13 mouse cellular contexts compared by ENCODE assay signal in genomic region chr15:85494163-85494621, GRCm38 (mm10). TPM values are rescaled to one million over a fixed set of nuclear protein-coding genes. Genes with fewer than 3 reads are reported as not detected.
DNase-seq lines count a peak whose midpoint lies in the region; ATAC-seq and TF ChIP-seq lines count a peak whose summit lies in the region.
"Had no signal": no experiment of that assay in that cellular context is flagged by ENCODE, and none has a peak within 500 bp of the region (broad histone marks: within the 10 kb centered on the region; RNA-seq: fewer than 3 reads in every experiment).

No protein-coding gene starts in this region.

- no peaks in the 10 kb centered on the region for H3K36me3 ChIP-seq in hindbrain, embryonic 12.5 days
- no peaks in the 10 kb centered on the region for H3K36me3 ChIP-seq in lung, postnatal 0 days (ENCODE audit: insufficient read depth, low read length)
- H3K36me3 ChIP-seq in heart, embryonic 10.5 days, result no peaks in the 10 kb centered on the region

- H3K27ac ChIP-seq in hindbrain, embryonic 12.5 days, result peak overlapping the region; percentile 58
- no peak overlapping the region for H3K27ac ChIP-seq in lung, postnatal 0 days (ENCODE audit: low read length)
- H3K27ac ChIP-seq in heart, embryonic 10.5 days, result no peak overlapping the region

- H3K27me3 ChIP-seq in hindbrain, embryonic 12.5 days, result peaks cover 5% of the 10 kb centered on the region; the same call in 1 of the 2 replicates
- no peaks in the 10 kb centered on the region for H3K27me3 ChIP-seq in lung, postnatal 0 days (replicated peaks; ENCODE audit: insufficient read depth, low read length)
- H3K27me3 ChIP-seq in heart, embryonic 10.5 days (ENCODE audit: insufficient read depth, poor library complexity, severe bottlenecking), result peaks cover 96% of the 10 kb centered on the region

- H3K4me3 ChIP-seq in hindbrain, embryonic 12.5 days, result no peak overlapping the region
- H3K4me3 ChIP-seq in lung, postnatal 0 days (ENCODE audit: low read depth, low read length), result no peak overlapping the region
- H3K4me3 ChIP-seq in heart, embryonic 10.5 days, result no peak overlapping the region
- H3K4me3 ChIP-seq: megakaryocyte, embryonic 14.5 days had no signal

- no peaks in the 10 kb centered on the region for H3K9me3 ChIP-seq in hindbrain, embryonic 12.5 days (replicated peaks)
- no peaks in the 10 kb centered on the region for H3K9me3 ChIP-seq in lung, postnatal 0 days (ENCODE audit: low read length)
- no peaks in the 10 kb centered on the region for H3K9me3 ChIP-seq in heart, embryonic 10.5 days
- H3K9me3 ChIP-seq: megakaryocyte, embryonic 14.5 days had no signal

- no peak for TF ChIP-seq EP300 in lung, postnatal 0 days (IDR thresholded peaks at IDR 0.05)

- H3K4me1 ChIP-seq in hindbrain, embryonic 12.5 days, result peaks cover 46% of the 10 kb centered on the region
- H3K4me1 ChIP-seq in lung, postnatal 0 days (ENCODE audit: insufficient read depth, low read depth, low read length), result no peaks in the 10 kb centered on the region
- peaks cover 9% of the 10 kb centered on the region; the same call in 1 of the 2 replicates for H3K4me1 ChIP-seq in heart, embryonic 10.5 days
- H3K4me1 ChIP-seq: megakaryocyte, embryonic 14.5 days had no signal

- no peak for TF ChIP-seq CTCF in lung, postnatal 0 days (IDR thresholded peaks at IDR 0.05)

- intact Hi-C loops in left cerebral cortex, postnatal 10 days (cut with DNase I), result no loop called here

- 0 out of 2 replicates have a peak overlapping the region, but pooled peaks have one; percentile 6 for H3K4me2 ChIP-seq in hindbrain, embryonic 12.5 days (replicated peaks)
- no peak overlapping the region for H3K4me2 ChIP-seq in lung, postnatal 0 days (replicated peaks; ENCODE audit: low read depth, low read length)

- peak; percentile 38 for DNase-seq in embryo, embryonic 10 days (ENCODE audit: low spot score)
- no peak for DNase-seq in embryo, embryonic 9.5 days (ENCODE audit: extremely low spot score)
- peak; percentile 68 to 73 for DNase-seq in left cerebral cortex, postnatal 10 days (ENCODE audit: extremely low spot score in 1 of 2, low spot score in 2 of 2)
- peak; percentile 77 for DNase-seq in right cerebral cortex, postnatal 25 days
- DNase-seq in lung, postnatal 0 days (ENCODE audit: low spot score), result no peak
- DNase-seq in heart, embryonic 10.5 days (ENCODE audit: low spot score), result no peak
- no peak for DNase-seq in ovary, adult 18-20 months (ENCODE audit: low spot score)
- DNase-seq: adrenal gland, adult 8-10 months; kidney, postnatal 10 days had no signal

- 4% methylated on average over 11 of the region's 11 CpGs for WGBS in hindbrain, embryonic 12.5 days
- WGBS in lung, postnatal 0 days, result 26% methylated on average over 11 of the region's 11 CpGs
- 6% methylated on average over 11 of the region's 11 CpGs for WGBS in heart, embryonic 10.5 days

- ATAC-seq in hindbrain, embryonic 12.5 days (ENCODE audit: low FRiP score), result peak; percentile 29; the same call in 1 of the 2 replicates
- ATAC-seq in lung, postnatal 0 days, result no peak

- no peak overlapping the region for H3K9ac ChIP-seq in hindbrain, embryonic 12.5 days
- H3K9ac ChIP-seq in lung, postnatal 0 days (replicated peaks; ENCODE audit: low read depth), result no peak overlapping the region

RNA-seq across cellular contexts. Expression of gene 7530416G11Rik, which starts 8.8 kb away (rescaled TPM):
- polyA plus RNA-seq in hindbrain, embryonic 12.5 days (2016; fragmentation: Nextera tagmentation; extraction: Ambion mirVana), result not detected in 2 replicates
- total RNA-seq in left cerebral cortex, postnatal 10 days (2021), result not detected
- not detected in 2 replicates for polyA plus RNA-seq in lung, postnatal 0 days (2015; fragmentation: Nextera tagmentation; extraction: Ambion mirVana)
- not detected in 2 replicates for polyA plus RNA-seq in heart, embryonic 10.5 days (2016; fragmentation: Nextera tagmentation; extraction: Ambion mirVana)
- total RNA-seq: adrenal gland, adult 8-10 months had no signal
- polyA plus RNA-seq: C2C12; stomach, embryonic 16.5 days had no signal

Comparison
In these comparisons a context has a peak if more than half of its experiments do, and no peak if none do; other contexts are left out.
1. DNase-seq: peak in embryo, embryonic 10 days (single experiment), left cerebral cortex, postnatal 10 days (2 of 2) and right cerebral cortex, postnatal 25 days (single experiment); none in embryo, embryonic 9.5 days (single experiment), lung, postnatal 0 days (single experiment), heart, embryonic 10.5 days (single experiment) and ovary, adult 18-20 months (single experiment).